Mouse (Mus musculus): Measurements from ENCODE around the gene Galnt10.

Galnt10 gene

GRCm38 (mm10) chr11:57690836-57691235 lies 45.6 kb downstream of the Galnt10 start:
- no peak for DNase-seq

GRCm38 (mm10) chr11:57691939-57692338 lies 46.7 kb downstream of the Galnt10 start:
- no peak for DNase-seq

GRCm38 (mm10) chr11:57692726-57693125 lies 47.5 kb downstream of the Galnt10 start:
- DNase-seq = no peak

- no peak for DNase-seq
Observed at GRCm38 (mm10) chr11:57694486-57694885, 49.2 kb downstream of the Galnt10 start.

- DNase-seq = peak in 1 of 2 experiments; percentile 16
Observed at GRCm38 (mm10) chr11:57696207-57696676, 51.0 kb downstream of the Galnt10 start.

- peak; percentile 68 to 77 for DNase-seq
Observed at GRCm38 (mm10) chr11:57696807-57697251, 51.6 kb downstream of the Galnt10 start.

GRCm38 (mm10) chr11:57700114-57700513 lies 54.9 kb downstream of the Galnt10 start:
- DNase-seq = no peak

GRCm38 (mm10) chr11:57701193-57701925 lies 56.1 kb downstream of the Galnt10 start:
- peak; percentile 43 to 59 for DNase-seq

- DNase-seq = no peak
Observed at GRCm38 (mm10) chr11:57701956-57702355, 56.7 kb downstream of the Galnt10 start.

GRCm38 (mm10) chr11:57706620-57707019 lies 61.4 kb downstream of the Galnt10 start:
- DNase-seq = no peak

GRCm38 (mm10) chr11:57707114-57707798 lies 62.0 kb downstream of the Galnt10 start:
- DNase-seq = no peak

- DNase-seq = peak; percentile 66 to 67
Observed at GRCm38 (mm10) chr11:57708174-57709154, 63.2 kb downstream of the Galnt10 start.

- DNase-seq = no peak
Observed at GRCm38 (mm10) chr11:57713960-57714359, 68.7 kb downstream of the Galnt10 start.

- DNase-seq = no peak
Observed at GRCm38 (mm10) chr11:57716721-57717120, 71.5 kb downstream of the Galnt10 start.

GRCm38 (mm10) chr11:57717432-57717831 lies 72.2 kb downstream of the Galnt10 start:
- DNase-seq = no peak

GRCm38 (mm10) chr11:57718081-57718480 lies 72.8 kb downstream of the Galnt10 start:
- no peak for DNase-seq

GRCm38 (mm10) chr11:57719631-57720030 lies 74.4 kb downstream of the Galnt10 start:
- no peak for DNase-seq

GRCm38 (mm10) chr11:57720076-57720475 lies 74.8 kb downstream of the Galnt10 start:
- DNase-seq = no peak

- DNase-seq = peak in 1 of 2 experiments; percentile 67
Observed at GRCm38 (mm10) chr11:57724791-57725463, 79.7 kb downstream of the Galnt10 start.

- DNase-seq = no peak
Observed at GRCm38 (mm10) chr11:57725926-57726325, 80.7 kb downstream of the Galnt10 start.

- peak; percentile 69 to 75 for DNase-seq
Observed at GRCm38 (mm10) chr11:57727303-57727969, 82.2 kb downstream of the Galnt10 start.

All from kidney, postnatal 36 days (tissue).